Mouse (Mus musculus) MEL-GATA-1-ER (cell line): Measurements from ENCODE around the gene Tmem25.

Experiments used
- DNase-seq: peaks from one replicate; pipeline ENCODE4 v3.0.0-alpha.2; 2012; ENCODE audit warnings: low read depth; ENCODE audit errors: extremely low read depth

Tmem25 gene

DNA sequence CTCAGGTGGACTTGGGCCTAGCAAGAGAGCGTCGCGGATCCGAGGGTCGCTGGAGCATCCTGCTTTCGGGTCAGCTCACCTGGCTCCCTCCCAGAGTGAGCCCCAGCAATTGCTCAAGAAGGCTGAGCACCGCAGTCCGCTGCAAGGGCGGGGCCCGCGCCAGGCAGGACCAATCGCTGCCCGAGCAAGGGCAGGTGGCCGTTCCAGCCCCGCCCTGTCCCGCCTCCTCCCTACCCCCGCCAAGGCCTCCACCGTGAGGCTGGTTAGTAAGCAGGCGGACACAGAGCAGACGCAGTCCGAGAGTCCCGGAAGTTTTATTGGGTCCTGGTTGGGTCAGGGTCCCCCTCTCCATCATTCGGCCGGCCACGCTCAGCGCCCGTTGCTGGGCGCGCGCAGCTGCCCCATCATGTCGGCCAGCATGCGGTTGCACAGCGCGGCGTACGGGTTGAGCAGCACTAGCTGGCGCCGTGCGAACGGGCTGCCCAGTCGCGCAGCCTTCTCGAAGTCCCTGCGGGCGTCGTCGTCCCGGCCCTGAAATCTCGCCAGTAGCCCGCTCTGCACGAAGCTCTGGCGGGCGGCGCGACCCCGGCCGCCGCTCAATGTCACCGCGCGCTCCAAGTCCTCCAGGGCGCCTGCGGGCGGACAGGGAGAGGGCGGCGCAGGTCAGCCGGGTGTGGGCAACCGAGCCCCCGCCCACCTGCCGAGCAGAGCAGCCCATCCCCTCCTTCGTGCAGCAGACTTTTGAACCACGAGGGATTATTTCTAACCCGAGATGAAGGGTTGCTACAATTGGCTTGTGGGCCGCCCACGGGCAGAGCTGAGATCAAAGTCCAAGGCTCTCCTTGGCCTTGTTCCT, at the start of gene Tmem25:
Gene Tmem25, minus strand, starts transcription at position 206 of the 856 bp plus-strand sequence.
- peak; percentile 56 for DNase-seq

DNA sequence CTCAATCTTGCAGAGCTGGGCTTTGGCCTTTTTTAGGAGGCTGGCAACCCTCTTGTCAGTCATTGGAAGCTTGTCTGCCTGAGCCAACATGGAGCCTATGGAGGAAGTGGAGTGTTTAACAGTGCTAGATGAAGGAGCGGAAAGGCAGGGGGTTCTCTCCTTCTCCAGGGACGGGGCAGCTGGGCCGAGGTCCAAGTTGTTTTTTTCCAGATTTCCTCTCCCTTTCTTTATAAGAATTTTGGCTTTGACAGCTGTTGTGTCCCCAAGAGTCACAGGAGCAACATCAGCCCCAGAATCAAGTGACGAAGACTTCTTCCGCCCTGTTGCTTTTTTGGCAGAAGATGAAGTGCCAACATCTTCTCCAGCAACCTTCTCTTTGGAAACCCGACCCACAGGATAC, 48.3 kb upstream of the Tmem25 start:
- no peak for DNase-seq

DNA sequence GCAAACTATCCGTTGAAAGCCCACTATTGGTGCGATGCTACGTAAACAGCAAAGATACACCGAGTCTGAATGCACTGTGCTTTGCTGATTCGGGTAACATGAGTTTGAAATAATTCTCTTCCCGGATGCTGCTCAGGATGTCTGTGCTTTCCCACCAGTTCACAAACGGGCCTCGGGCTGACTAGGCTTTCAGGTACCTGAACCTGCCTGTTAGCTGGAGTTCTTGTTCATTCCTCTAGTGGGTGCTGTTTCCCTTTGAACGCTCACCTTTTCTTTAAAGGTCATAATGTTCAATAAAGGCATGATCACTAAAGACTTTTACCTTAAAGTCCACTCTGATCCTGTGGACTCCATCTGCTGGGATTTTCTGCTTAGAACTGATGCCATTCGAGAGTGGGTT, 42.1 kb upstream of the Tmem25 start:
- DNase-seq: no peak

DNA sequence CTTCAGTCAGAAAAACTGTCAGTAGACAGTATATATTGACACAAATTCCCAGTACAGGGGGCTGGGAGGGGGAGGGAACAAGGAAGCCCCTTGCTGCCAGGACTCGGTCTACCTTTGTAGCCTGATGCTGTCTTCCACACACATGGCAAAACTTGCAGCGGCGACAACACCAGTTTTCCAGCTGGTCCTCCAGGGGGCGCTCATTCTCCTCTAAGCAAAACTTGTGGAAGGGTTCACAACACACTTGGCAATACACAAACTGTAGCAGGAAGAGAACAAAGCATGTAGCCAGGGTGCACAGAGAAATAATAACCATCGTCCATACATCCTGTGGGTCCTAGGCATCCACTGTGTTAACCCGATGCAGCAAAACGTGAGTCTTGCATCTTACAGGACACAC, 37.3 kb upstream of the Tmem25 start:
- DNase-seq: peak; percentile 49

DNA sequence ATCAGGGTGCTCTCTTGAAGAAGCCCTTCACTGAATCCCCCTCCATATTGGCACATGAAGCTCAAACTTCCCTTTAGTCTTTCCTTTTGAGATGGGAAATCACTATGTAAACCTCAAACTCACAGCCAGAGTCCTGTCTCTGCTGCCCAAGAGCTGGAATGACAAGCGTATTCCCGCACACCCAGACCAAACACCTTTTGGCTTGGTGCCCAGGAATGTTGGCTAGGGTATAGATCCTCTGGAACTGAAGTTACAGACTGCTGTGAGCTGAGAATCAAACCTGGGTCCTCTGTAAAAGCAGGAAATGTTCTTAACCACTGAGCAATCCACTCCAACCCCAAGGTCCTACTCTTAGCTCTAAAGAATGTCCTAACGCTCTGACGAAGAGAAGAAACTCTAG, 33.2 kb upstream of the Tmem25 start:
- DNase-seq: no peak

DNA sequence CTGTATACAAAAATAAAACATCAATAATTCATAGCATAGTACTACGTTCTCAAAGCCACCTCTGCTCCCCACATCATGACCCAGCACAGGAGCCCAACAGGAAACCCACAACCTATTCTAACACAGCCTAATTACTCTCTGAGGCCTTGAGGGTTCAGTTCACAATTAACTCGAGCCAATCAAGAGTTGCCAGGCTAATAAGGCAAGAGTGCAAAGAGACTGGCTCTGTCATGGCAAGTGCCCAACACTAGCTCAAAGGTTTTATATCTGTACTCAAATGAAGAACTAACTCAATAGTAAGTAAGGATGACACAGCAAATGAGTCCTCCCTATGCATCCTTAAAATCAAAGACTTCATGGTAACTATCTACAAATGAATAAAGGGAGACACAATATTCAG, 31.4 kb upstream of the Tmem25 start:
- DNase-seq: no peak

DNA sequence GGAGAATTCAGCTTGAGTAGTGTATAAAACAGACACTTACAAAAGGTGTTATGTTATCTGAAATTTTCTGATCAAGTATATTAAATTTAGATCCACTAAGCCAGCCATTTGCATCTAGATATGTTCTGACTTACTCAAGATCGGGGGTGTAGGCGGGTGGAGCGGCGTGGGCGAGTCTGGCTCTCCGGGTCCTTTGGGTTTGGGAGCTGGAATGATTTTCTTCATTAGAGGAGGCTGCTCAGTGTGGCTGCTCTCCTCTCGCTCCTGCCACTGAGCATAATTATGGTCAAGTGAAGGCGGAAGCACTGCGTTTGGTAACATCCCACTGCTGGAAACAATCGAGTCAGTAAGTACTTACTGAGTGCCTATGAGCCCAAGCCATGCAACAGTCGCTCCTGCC, 29.8 kb upstream of the Tmem25 start:
- DNase-seq: no peak

DNA sequence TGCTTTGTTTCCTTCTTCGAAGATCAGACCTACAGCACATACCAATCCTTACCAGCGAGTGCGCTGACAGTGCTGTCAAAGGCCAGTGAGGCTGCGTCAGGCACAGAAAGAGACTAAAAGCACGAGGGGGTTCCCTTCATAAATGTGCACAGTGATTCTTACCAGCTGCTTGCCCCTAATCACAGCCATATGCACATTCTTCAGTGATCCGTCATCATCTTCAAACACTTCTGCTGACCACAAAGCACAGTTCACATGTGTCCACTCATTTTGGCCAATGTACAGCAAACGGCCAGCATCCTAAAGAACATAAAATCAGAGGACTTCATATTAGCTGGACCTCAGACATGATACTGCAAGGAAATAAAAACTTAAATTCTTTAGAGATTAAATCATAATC, 27.6 kb upstream of the Tmem25 start:
- no peak for DNase-seq

DNA sequence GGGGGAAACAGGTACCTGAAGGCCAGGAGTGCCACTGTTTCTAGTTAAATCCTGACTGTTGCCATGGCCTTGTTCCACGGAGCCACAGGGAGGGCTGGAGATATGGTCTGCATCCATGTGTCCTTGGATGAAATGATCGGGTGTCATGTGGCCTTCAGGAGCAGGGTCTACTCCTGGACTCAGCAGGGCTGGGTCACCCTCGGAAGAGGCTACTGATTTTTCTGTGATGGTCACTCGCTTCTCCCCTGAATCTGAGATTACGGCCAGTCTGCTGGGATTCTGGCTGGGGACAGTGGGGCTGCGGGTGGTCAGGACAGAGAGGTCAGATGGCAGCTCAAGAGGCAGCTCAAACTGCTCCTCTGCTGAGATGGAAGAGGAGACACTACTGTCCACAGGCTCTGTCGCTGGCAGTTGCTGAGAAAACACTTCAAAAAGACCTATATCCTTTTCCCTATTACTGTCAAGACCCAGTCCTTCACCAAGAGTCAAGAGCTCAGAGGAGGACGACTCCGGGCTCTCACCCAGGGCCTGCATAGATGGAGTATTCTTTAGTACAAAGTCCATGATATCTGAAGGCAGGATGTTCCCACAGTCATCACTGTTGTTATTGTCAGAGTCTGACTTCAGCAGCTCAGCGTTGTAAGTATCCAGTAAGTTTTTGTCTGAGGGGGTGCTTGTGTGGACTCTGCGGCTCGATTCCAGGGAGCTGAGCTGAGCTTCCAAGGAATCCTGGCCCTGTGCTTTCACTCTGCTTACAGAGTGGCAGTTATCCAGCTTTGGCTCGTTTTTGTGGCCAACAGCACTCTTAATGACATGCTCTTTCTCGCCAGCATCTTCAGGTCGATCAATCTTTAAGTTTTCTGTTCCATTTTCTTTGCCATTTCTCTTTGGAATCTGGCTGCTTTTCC, 21.1 kb upstream of the Tmem25 start:
- DNase-seq: no peak

DNA sequence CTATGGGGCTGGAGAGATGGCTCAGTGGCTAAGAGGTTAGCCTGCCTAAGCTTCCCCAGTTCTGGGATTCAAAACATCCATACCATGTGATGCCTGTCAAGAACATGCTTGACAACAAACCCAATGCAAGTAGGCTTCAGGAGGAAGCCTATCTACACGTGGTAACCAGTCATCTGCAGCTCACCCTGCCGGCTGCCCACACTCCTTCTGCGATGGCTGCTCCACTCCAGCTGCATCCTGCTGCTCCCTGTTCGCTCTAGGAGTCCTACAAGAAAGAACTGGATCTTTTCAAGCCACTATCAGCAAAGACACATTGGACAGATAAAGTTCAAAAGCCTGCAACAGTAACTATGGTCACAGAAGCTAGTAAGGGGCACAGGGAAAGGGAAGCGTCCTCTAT, 18.4 kb upstream of the Tmem25 start:
- DNase-seq: no peak

DNA sequence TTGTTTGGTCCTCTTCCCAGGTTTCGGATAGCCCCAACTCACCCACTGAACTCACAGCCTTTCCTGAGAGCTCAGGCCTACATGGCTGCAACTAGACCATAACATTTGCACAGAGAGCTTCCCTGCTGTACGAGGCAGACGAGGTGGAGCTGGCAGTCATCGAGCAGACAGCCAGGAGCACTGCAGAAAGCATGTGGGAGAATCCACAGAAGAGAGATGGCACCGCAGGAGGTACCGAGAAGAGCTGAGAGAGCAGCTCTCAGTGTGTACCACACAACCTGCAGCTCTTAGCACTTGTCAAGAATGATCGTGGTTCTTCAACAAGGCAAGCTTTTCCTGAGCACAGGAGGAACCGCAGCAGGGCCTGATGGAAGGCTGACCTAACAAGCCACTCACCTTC, 15.1 kb upstream of the Tmem25 start:
- DNase-seq: no peak

DNA sequence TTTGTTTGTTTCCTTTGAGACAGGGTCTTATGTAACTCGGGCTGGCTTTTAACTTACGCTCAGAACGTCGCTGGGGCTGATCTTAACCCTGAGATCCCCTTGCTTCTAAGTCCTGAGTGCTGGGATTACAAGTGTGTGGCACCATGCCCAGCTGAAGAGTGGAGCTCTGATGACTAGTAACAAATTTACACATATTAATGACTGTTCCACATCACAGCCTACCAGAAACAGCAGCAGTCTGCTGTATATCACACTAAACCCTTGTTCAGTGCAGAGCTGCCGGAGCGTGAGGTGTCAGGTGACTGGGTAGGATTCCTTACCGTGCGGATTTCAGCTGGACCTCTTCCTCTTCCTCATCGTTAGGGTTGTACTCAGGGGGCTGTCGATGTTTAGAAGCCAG, 11.2 kb upstream of the Tmem25 start:
- DNase-seq: no peak

DNA sequence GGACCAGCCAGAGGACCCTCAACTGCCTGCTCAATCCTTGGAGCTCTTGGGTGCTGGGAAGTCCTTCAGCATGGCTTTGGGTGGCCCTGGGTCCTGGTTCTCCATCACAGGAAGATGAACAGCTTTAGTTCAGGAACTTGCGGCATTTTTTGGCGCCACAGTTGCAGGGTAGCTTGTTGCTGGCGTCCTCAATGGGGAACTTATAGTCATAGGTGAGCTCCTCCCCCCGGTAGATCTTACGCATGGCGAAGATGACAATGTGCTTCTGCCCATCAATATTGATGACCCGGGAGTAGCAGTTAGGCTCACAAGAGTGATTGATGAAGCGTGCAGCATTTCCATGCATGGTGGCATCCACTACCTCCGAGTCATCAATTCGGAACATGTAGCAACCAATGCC, 8.7 kb upstream of the Tmem25 start:
- DNase-seq: no peak

DNA sequence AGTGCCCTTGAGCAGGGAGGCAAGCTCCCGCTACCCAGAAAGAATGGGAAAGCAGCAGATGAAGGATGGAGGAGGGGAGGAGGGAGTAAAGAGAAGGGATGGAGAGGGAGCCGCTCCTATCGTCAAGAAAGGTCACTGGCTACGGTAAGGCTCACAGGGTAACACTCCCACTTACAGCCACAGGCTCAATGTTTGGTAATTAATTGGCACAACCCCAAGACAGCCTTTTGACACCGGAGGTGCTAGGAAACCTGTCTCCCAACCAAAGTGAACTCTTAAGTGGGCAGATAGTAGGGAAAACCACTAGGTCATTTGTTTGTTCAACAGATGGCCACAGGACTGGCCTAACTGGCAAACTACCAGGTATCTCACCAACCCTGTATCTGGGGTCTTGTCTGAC, 8.0 kb upstream of the Tmem25 start:
- no peak for DNase-seq

DNA sequence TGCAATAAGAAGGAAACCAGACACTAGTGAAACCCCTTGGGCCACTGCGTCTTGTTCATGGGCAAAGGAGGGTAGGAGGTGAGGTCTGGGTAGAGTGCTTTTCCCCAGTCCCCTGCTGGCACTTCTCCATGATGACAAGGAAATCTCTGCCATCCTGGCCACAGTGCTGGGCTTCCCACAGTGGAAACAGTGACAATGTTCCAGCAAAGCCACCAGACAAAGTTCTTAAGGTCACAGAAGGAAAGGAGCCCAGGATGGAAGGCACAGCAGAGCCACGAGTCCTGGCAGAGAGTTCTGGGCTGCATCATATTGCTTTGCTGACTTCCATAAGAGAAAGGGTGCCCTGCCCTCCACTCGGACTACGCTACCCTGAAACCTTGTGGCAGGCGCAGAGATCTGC, 6.4 kb upstream of the Tmem25 start:
- DNase-seq: no peak

DNA sequence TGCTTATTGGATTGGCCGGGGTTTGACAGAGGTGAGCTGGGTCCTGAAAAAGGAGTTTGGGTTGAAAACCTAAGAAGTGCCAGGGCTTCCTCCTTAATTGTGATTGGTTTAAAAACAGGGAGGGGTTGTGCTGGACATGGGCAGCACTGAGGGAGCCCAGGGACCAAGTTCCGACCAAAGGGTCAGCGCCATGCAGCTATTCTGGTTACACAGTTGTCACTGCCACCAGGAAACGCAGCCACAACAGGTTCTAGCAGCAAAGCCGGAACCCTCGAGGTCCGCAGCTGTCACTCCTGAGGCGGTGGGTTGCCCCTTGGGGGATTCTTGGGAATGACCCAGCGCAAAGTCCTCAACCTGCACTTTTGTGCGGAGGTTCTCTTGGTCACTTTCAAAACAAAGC, 5.6 kb upstream of the Tmem25 start:
- no peak for DNase-seq

DNA sequence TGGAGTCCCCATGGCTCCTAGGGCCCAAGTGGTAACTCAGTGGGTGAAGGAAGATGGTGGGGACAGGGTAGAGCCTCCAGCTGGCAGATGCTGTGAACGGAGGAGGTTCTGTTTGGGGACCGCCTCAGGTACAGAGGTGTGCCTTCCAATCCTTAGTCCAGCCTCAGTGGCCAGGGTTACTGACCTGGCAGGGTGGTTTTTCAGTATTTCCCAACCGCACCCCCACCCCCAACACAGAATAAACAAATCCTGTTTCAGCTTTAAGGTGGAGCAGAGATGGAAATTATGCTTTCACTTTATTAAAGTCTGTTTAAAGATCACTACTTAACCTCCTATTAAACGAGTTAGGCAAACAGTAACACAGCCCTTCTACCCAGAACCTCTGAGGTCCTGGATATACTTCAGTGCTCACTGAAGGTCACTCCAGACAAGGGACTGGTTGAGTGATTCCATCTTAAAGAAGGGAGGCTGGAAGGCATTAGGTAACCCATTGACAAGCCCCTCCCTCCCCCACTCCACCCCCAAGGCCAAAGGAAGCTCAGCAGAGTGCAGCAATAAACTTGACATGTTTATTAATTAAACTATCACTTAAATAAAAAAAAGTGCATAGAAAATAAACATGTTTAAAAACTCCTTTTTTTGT, 3.8 kb upstream of the Tmem25 start, which contains the start of gene Ttc36:
Gene Ttc36, minus strand, starts transcription at position 265 of the 643 bp plus-strand sequence.
- no peak for DNase-seq

DNA sequence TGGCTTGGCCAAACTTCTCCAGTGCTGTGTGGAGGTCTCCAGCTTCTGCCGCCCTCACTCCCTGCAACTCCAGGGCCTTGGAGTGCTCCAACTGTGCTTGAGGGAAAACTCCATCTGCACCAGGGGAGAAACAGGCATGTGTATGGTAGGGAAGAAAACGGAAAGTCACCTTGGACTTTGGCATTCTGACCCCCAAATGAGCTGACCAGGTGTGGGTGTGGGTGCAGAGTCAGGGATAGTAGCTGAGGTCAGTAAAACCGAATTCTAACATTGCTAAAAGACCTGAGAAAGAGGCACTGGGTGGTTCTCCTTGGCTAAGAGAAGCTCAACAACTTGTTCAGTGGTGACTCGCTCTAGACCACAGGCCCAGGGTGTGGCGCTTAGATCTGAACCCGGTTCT, 2.6 kb upstream of the Tmem25 start:
- no peak for DNase-seq

DNA sequence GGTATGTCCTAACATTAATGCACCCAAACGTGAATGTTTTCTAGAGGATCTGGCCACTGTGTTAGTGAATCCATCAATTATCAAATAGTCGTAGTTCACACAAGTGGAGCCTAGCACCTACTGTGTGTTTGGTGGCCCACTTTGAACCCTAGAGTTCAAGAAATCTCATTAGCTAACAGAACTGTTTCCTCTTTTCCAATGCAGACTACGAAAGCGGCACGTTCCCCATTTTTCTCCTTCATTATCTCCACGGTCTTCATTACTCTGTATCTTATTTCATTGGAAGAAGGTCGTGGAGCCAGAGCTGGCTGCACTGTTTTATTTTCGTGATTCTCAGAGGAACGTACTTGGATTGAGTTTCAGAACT, 834 bp upstream of the Tmem25 start:
- peak; percentile 43 for DNase-seq

DNA sequence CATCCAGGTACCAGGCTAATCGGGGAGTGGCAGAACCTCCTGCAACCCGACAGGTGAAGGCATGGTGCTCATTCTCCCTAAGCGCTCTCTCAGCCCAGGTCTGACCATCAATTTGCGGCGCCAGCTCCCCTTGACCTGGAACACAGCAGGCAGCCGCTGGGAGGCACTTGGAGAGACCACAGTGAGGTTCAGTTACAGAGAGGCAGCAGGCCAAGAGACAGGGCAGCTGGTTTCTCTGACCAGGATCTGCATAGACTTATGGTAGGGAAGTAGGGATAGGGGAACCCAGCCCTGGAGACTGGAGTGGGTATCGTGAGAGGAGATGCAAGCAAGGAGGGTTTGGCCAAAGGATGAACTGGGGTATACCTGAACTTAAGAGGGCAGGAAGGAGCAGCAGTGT, 809 bp downstream of the Tmem25 start:
- DNase-seq: no peak

DNA sequence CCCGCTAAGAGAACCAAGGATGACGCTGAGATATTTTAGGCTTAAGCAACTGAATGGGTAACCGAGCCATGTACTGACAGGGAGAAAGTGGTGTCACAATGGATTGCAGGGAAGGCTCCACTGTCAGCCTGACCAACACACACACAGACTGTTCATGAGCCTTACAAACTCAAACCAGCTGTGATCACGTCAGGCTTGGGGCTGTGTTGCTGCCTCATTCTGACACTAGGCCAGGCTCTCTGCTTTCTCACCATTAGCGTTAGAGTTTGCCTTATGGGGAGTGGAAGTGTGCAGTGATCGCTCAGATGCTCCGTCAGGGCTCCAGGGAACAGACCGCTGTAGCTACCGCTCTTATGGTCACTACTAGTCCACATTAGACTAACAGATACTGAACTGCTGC, 6.3 kb downstream of the Tmem25 start:
- DNase-seq: no peak
